Mouse (Mus musculus) hindbrain, embryonic 12.5 days (tissue): ENCODE measurements around the gene Atp8b4. TPM values are rescaled to one million over a fixed set of nuclear protein-coding genes. Genes with fewer than 3 reads are reported as not detected.

ENCODE experiments used
- ATAC-seq: fragments of 200-750 bp; cut with Nextera tagmentation; 2 replicates; pipeline ENCODE4 v1.8.0; 2017; ENCODE audit warnings: moderate TSS enrichment; ENCODE audit not compliant: low FRiP score
- H3K27ac ChIP-seq: fragments of 300-500 bp; sonication (generic); 2 replicates; pipeline ENCODE4 v1.5.1; 2016; ENCODE audit warnings: mild to moderate bottlenecking
- H3K27me3 ChIP-seq: fragments of 300-500 bp; sonication (generic); 2 replicates; pipeline ENCODE4 v1.6.1; 2016; ENCODE audit warnings: mild to moderate bottlenecking
- H3K36me3 ChIP-seq: fragments of 300-500 bp; sonication (generic); 2 replicates; pipeline ENCODE4 v1.6.1; 2016; ENCODE audit warnings: mild to moderate bottlenecking
- H3K4me1 ChIP-seq: fragments of 300-500 bp; sonication (generic); 2 replicates; pipeline ENCODE4 v1.6.1; 2016
- H3K4me2 ChIP-seq: fragments of 300-500 bp; sonication (generic); replicated peaks from 2 replicates; pipeline ENCODE4 v1.6.1; 2016; ENCODE audit warnings: mild to moderate bottlenecking
- H3K4me3 ChIP-seq: fragments of 300-500 bp; sonication (generic); 2 replicates; pipeline ENCODE4 v1.5.1; 2016; ENCODE audit warnings: mild to moderate bottlenecking
- H3K9ac ChIP-seq: fragments of 300-500 bp; sonication (generic); 2 replicates; pipeline ENCODE4 v1.6.1; 2016; ENCODE audit warnings: mild to moderate bottlenecking, moderate library complexity
- H3K9me3 ChIP-seq: fragments of 300-500 bp; sonication (generic); replicated peaks from 2 replicates; pipeline ENCODE4 v1.6.1; 2016; ENCODE audit warnings: mild to moderate bottlenecking
- WGBS: fragments of 180-500 bp; shearing (Covaris S2); methylation state at CpG from one replicate; pipeline ENCODE4 v1.1.7; 2016; 5-methylcytosine and 5-hydroxymethylcytosine counted together
- polyA plus RNA-seq: library from polyadenylated mRNA; unstranded; fragments of >200 nt; fragmentation: Nextera tagmentation; extraction: Ambion mirVana; gene quantifications from 2 replicates; pipeline ENCODE4 v1.2.1, GENCODE M21; 2016

Atp8b4 gene
- polyA plus RNA-seq, 1 experiment from 2014 or later, result 0.12 TPM

GRCm38 (mm10) chr2:126416772-126417171 is 83.7 kb downstream of the Atp8b4 start:
- no peak overlapping the region for H3K27ac ChIP-seq
- no peaks in the 10 kb centered on the region for H3K36me3 ChIP-seq
- H3K9me3 ChIP-seq, result no peaks in the 10 kb centered on the region
- no peak overlapping the region for H3K4me3 ChIP-seq
- no peak overlapping the region for H3K9ac ChIP-seq
- H3K4me1 ChIP-seq, result no peaks in the 10 kb centered on the region
- WGBS, result 83% methylated on average over 2 of the region's 2 CpGs
- H3K4me2 ChIP-seq, result no peak overlapping the region
- no peak for ATAC-seq
- H3K27me3 ChIP-seq, result no peaks in the 10 kb centered on the region

- H3K27ac ChIP-seq, result no peak overlapping the region
- H3K9me3 ChIP-seq, result no peaks in the 10 kb centered on the region
- no peak for ATAC-seq
- no peak overlapping the region for H3K4me2 ChIP-seq
- H3K4me1 ChIP-seq, result no peaks in the 10 kb centered on the region
- no peak overlapping the region for H3K4me3 ChIP-seq
- no peak overlapping the region for H3K9ac ChIP-seq
- no peaks in the 10 kb centered on the region for H3K27me3 ChIP-seq
- WGBS, result 83% methylated on average over 4 of the region's 4 CpGs
- H3K36me3 ChIP-seq, result no peaks in the 10 kb centered on the region
Measured at GRCm38 (mm10) chr2:126415981-126416380, 84.5 kb downstream of the Atp8b4 start.

GRCm38 (mm10) chr2:126412759-126413158 is 87.7 kb downstream of the Atp8b4 start:
- no peak overlapping the region for H3K4me2 ChIP-seq
- H3K4me1 ChIP-seq, result no peaks in the 10 kb centered on the region
- ATAC-seq, result no peak
- H3K36me3 ChIP-seq, result no peaks in the 10 kb centered on the region
- no peak overlapping the region for H3K4me3 ChIP-seq
- no peaks in the 10 kb centered on the region for H3K9me3 ChIP-seq
- no peak overlapping the region for H3K9ac ChIP-seq
- H3K27ac ChIP-seq, result no peak overlapping the region
- H3K27me3 ChIP-seq, result no peaks in the 10 kb centered on the region

GRCm38 (mm10) chr2:126399454-126399853 is 101.0 kb downstream of the Atp8b4 start:
- 89% methylated on average over 2 of the region's 2 CpGs for WGBS
- Histone ChIP-seq H3K4me3 (no peak overlapping the region), H3K9ac (no peak overlapping the region), H3K36me3 (no peaks in the 10 kb centered on the region), H3K9me3 (no peaks in the 10 kb centered on the region), H3K27ac (no peak overlapping the region), H3K4me1 (no peaks in the 10 kb centered on the region), H3K4me2 (no peak overlapping the region), H3K27me3 (no peaks in the 10 kb centered on the region)
- no peak for ATAC-seq

GRCm38 (mm10) chr2:126399017-126399416 is 101.5 kb downstream of the Atp8b4 start:
- 74% methylated on average over 2 of the region's 2 CpGs for WGBS
- H3K27ac ChIP-seq, result no peak overlapping the region

GRCm38 (mm10) chr2:126398216-126398615 is 102.3 kb downstream of the Atp8b4 start:
- H3K27me3 ChIP-seq, result no peaks in the 10 kb centered on the region
- H3K4me2 ChIP-seq, result no peak overlapping the region
- no peak overlapping the region for H3K4me3 ChIP-seq
- no peaks in the 10 kb centered on the region for H3K36me3 ChIP-seq
- H3K9me3 ChIP-seq, result no peaks in the 10 kb centered on the region
- ATAC-seq, result no peak
- no peak overlapping the region for H3K9ac ChIP-seq
- H3K4me1 ChIP-seq, result no peaks in the 10 kb centered on the region
- WGBS, result 85% methylated on average over 2 of the region's 2 CpGs
- H3K27ac ChIP-seq, result no peak overlapping the region

More at GRCm38 (mm10) chr2:126399017-126399416, 101.5 kb downstream of the Atp8b4 start:
- Histone ChIP-seq H3K4me3 (no peak overlapping the region), H3K4me2 (no peak overlapping the region), H3K9ac (no peak overlapping the region), H3K36me3 (no peaks in the 10 kb centered on the region), H3K9me3 (no peaks in the 10 kb centered on the region), H3K27me3 (no peaks in the 10 kb centered on the region), H3K4me1 (no peaks in the 10 kb centered on the region)
- ATAC-seq, result no peak

GRCm38 (mm10) chr2:126397513-126397912 is 103.0 kb downstream of the Atp8b4 start:
- Histone ChIP-seq H3K4me2 (no peak overlapping the region), H3K4me3 (no peak overlapping the region), H3K9me3 (no peaks in the 10 kb centered on the region), H3K36me3 (no peaks in the 10 kb centered on the region), H3K27me3 (no peaks in the 10 kb centered on the region), H3K9ac (no peak overlapping the region), H3K4me1 (no peaks in the 10 kb centered on the region), H3K27ac (no peak overlapping the region)
- 89% methylated on average over 8 of the region's 8 CpGs for WGBS
- ATAC-seq, result no peak

- Histone ChIP-seq H3K4me3 (no peak overlapping the region), H3K9me3 (no peaks in the 10 kb centered on the region), H3K9ac (no peak overlapping the region), H3K27ac (no peak overlapping the region), H3K4me1 (no peaks in the 10 kb centered on the region), H3K27me3 (no peaks in the 10 kb centered on the region), H3K4me2 (no peak overlapping the region), H3K36me3 (no peaks in the 10 kb centered on the region)
- WGBS, result 66% methylated on average over 2 of the region's 2 CpGs
- ATAC-seq, result no peak
Measured at GRCm38 (mm10) chr2:126394924-126395323, 105.5 kb downstream of the Atp8b4 start.

- Histone ChIP-seq H3K27ac (no peak overlapping the region), H3K27me3 (no peaks in the 10 kb centered on the region), H3K4me3 (no peak overlapping the region), H3K4me1 (no peaks in the 10 kb centered on the region), H3K4me2 (no peak overlapping the region), H3K9me3 (no peaks in the 10 kb centered on the region), H3K36me3 (no peaks in the 10 kb centered on the region), H3K9ac (no peak overlapping the region)
- no peak for ATAC-seq
- 90% methylated on average over 8 of the region's 8 CpGs for WGBS
Measured at GRCm38 (mm10) chr2:126387458-126388037, 112.9 kb downstream of the Atp8b4 start.

GRCm38 (mm10) chr2:126386056-126386455 is 114.4 kb downstream of the Atp8b4 start:
- Histone ChIP-seq H3K27ac (no peak overlapping the region), H3K36me3 (no peaks in the 10 kb centered on the region), H3K9me3 (no peaks in the 10 kb centered on the region), H3K4me1 (no peaks in the 10 kb centered on the region), H3K27me3 (no peaks in the 10 kb centered on the region), H3K4me2 (no peak overlapping the region), H3K9ac (no peak overlapping the region), H3K4me3 (no peak overlapping the region)
- ATAC-seq, result no peak

GRCm38 (mm10) chr2:126380300-126380699 is 120.2 kb downstream of the Atp8b4 start:
- Histone ChIP-seq H3K4me2 (no peak overlapping the region), H3K4me3 (no peak overlapping the region), H3K4me1 (no peaks in the 10 kb centered on the region), H3K36me3 (no peaks in the 10 kb centered on the region), H3K9ac (no peak overlapping the region), H3K27ac (no peak overlapping the region), H3K9me3 (no peaks in the 10 kb centered on the region), H3K27me3 (no peaks in the 10 kb centered on the region)
- ATAC-seq, result no peak
- WGBS, result 87% methylated on average over 5 of the region's 5 CpGs

- Histone ChIP-seq H3K27me3 (no peaks in the 10 kb centered on the region), H3K4me3 (no peak overlapping the region), H3K4me1 (no peaks in the 10 kb centered on the region), H3K4me2 (no peak overlapping the region), H3K9me3 (no peaks in the 10 kb centered on the region), H3K9ac (no peak overlapping the region), H3K27ac (no peak overlapping the region), H3K36me3 (no peaks in the 10 kb centered on the region)
- WGBS, result 84% methylated on average over 8 of the region's 8 CpGs
- no peak for ATAC-seq
Measured at GRCm38 (mm10) chr2:126371634-126372033, 128.8 kb downstream of the Atp8b4 start.

- WGBS, result 71% methylated on average over 4 of the region's 4 CpGs
- Histone ChIP-seq H3K4me2 (no peak overlapping the region), H3K4me3 (no peak overlapping the region), H3K27ac (no peak overlapping the region), H3K9me3 (no peaks in the 10 kb centered on the region), H3K36me3 (no peaks in the 10 kb centered on the region), H3K9ac (no peak overlapping the region), H3K4me1 (no peaks in the 10 kb centered on the region), H3K27me3 (no peaks in the 10 kb centered on the region)
- ATAC-seq, result no peak
Measured at GRCm38 (mm10) chr2:126369815-126370214, 130.7 kb downstream of the Atp8b4 start.
